Mouse (Mus musculus) lung, postnatal 10 days (tissue): Measurements from ENCODE around the gene Ylpm1.

ENCODE experiments used
- DNase-seq: peaks from one replicate; pipeline ENCODE4 v3.0.0; 2021

Gene Ylpm1

DNA sequence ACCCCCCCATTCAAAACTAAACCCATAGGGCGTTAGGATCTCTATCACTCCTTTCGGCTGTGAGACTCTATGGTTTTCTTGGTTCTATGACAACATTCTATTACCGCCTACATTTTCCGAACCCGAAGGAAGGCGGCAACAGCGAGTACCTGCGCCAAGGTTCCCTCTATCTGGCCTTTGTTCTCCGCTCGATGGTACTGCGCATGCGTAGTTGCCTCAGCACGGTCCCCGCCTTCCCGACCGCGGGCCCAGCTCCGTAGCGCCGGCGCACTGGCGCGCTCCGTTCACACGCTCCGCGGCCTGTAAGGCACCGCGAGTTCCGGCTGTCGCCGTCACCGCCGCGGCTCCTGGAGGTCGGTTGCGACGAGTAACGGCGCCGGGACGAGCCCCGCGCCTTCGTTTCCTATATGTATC, at the start of gene Ylpm1:
Ylpm1 (plus strand) TSS at position 239 of the 414 bp plus-strand sequence.
- peak; percentile 99 for DNase-seq

DNA sequence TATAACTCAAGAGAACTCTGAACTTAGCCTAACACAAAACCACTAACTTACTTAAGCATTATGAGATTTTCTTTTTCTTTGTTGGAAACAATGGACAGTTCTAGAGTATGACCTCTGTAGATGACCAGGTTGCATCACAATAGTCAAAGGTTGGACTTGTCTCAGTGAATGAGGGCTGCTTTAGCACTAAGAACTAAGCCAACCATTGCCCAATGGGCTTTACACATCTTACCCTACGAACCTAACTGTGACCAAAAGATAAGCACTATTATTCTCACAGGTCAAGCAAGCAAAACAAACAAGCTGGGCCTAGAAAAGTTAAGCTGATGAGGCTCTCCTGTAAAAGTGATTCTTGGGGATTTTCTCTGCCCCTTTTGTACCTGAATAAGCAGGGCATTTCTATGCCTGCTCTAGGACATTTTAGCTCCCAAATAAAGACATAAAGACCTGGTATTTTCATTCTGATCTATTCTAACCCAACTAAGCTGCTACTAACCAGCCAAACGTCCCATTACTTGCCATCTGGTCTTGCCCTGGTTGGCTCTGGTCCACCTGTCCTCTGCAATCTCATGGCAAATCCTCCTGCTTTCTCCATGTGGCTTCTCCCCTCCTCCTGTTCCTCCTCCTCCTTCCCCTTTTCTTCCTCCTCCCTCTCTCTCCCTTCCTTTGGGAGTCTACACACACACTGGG, 48.1 kb upstream of the Ylpm1 start:
- DNase-seq, result no peak

DNA sequence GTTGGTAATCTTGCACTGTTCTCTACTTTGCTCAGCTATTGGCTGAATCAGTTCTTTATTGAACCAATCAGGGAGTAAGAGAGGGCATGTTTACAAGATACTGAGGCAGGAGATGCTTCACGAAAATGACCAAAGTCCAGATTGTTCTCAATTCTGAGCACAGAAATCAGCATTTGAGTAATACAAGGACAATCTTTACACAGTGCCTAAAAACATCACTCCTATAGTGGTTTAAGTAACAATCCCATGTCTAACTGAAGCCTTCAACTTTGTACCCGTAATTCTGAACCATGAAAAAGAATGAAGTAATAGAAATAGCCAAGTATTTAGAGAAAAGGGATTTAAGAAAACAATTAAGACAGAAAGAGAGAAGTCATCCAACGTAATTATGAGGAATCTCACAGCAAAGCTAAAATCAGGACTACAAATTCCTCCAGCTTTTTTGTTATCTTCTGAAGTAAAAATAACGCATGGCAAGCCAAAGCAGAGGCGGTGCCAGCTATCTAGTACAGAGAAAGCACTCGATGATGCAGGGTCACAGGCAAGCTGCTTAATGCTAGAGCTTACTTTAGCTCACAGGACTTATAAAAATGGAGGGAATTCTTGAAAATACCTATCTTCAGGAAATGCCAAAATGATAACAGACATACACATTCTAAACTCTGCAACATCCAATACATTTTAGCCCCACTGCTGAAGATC, 47.4 kb upstream of the Ylpm1 start:
- no peak for DNase-seq

DNA sequence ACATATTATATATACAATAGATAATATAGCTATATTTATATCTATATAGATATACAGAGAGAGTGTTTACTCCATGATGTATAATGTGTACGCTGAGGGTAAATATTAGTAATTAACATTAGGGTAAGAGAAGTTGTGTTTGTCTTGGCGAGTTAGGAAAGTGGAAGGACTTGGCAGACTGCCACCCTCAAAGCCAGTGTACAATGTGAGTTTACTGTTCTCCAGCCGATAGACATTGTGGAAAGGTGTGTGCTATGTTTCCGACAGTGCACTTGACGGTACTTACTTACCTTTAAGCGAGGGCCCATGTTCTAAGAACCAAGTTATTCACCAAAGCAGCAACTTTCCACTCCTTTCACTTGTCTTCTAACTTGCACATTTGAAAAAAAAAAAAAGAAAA, 45.4 kb upstream of the Ylpm1 start:
- DNase-seq, result peak; percentile 38

DNA sequence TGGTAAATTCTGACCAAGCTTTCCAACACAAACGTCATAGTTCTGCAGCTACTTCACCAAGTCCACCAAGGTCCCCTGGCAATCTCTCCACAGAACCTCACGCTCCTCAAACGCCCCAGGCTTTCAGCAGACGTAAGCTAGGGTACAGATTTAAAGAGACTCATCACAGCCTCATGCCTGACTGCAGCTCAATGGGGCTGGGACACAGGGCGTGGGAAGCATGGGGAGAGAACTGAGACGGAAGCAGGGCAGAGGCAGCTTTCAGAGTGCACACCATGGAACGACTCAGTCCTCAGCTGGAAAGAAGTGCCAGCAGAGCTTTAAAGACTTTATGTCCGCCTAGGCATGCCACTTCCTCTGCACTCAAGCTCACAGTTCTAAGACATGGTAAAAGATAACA, 44.6 kb upstream of the Ylpm1 start:
- peak; percentile 21 for DNase-seq

DNA sequence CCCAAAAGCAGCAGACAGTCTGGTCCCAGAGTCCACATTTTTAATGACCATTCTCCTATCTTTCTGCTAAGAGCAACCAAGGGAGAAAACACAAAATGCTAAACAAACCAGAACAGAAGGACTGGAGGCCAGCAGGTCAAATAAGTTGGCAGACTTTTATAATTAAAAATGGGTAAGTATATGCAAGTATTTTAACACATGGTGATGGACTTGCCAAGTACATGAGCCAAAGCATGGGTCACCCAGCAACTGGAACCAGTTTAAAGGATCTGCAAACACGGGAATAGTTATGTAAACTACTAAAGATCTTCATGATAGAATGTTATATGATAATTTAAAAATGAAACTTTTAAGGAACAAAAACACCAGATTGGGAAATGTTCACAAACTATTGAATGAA, 43.8 kb upstream of the Ylpm1 start:
- DNase-seq, result peak; percentile 42

DNA sequence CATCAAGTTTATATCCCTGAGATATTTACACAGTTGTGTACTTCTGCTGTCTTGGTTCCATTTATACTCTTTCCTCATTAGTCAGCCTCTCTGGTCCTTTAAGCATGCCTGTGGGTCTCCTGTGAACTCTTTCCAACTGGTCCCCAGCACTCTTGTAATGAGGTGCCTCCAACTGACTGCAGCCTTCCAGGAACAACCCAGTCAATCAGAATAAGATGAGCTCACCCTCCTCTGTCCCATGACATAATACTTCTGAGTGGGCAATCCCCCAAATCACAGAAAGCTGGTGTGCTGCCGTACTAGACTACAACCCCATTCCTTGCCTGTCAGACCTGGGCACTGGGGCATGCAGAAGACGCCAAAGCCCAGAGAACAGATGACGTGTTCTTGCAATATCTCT, 39.8 kb upstream of the Ylpm1 start:
- DNase-seq, result peak; percentile 83

DNA sequence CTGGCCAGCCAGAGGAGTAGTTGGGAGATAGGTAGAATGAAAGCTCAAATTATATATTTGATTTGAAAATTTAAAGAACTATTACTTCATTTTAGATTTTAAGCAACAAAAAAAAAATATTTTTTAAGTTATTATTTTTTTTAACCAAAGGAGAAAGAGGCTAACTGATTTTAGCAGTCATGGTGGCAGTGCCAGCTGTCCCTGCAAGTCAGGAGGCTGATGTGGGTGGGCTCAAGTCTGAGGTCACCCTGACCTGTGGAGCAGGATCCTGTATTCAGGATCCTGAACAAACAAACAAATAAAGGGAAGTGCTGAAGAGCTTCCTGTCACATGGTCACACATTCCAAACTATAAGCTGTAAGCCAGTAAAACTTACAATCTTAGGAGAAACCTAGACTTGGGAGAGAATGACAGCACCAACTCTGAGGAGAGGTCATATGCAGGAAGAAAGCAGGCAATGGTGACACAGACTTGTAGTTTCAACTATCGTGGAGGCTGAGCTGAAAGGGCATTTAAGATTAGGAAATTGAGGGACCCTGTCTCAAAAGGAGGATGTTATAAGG, 37.2 kb upstream of the Ylpm1 start:
- DNase-seq, result no peak

DNA sequence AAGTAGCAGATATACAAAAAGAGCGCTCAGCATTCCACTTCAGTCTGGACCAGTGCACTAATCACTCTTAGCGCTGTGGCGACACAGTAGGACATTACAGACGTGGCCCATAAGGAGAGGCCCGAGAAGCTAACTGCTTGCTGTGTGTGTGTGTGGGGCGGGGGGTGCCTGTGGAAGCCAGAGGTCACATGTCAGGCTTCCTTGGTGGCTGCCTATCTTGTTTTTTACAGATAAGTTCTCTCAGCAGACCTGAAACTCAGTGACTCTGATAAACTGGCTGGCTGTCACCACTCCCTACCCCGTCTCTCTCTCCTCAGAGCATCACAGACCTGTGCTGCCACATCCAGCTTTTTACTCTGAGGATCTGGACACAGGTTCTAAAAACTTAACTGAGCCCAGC, 33.5 kb upstream of the Ylpm1 start:
- no peak for DNase-seq

DNA sequence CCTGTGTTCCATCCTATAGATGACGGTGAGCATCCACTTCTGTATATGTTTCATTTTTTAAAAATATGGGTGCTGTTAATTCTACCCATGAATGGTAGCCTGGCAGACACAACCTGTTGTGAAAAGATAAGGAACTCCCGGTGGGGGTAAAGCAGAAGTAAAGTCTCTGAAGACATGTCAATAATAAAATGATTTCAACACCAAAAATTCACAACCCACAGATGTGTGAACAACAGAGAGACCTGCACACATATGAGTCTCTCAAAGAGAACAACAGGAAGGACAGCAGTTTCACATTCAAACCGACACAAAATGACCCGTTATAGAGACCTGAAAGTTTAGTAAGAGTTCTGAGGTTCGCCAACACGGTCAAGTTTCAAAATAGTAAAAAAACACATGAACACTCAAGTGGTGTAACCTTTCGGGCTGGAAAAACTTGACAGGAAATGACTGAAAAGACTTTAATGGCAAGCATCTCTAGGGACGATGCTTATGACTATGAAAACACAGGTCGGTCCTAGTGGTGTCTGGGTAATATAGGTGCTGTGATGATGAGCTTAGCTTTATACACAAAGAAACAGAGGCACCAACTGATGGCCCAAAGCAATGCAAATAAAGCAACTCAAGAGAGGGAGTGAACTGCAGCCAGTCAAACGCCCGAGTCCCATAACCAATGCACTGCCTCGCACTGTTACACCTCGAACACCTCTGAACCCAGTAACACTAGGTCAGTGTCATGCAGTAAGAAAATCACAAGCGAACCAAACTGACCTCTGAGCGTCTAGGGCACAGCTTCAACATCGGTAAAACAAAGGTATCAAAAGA, 27.1 kb upstream of the Ylpm1 start:
- no peak for DNase-seq

DNA sequence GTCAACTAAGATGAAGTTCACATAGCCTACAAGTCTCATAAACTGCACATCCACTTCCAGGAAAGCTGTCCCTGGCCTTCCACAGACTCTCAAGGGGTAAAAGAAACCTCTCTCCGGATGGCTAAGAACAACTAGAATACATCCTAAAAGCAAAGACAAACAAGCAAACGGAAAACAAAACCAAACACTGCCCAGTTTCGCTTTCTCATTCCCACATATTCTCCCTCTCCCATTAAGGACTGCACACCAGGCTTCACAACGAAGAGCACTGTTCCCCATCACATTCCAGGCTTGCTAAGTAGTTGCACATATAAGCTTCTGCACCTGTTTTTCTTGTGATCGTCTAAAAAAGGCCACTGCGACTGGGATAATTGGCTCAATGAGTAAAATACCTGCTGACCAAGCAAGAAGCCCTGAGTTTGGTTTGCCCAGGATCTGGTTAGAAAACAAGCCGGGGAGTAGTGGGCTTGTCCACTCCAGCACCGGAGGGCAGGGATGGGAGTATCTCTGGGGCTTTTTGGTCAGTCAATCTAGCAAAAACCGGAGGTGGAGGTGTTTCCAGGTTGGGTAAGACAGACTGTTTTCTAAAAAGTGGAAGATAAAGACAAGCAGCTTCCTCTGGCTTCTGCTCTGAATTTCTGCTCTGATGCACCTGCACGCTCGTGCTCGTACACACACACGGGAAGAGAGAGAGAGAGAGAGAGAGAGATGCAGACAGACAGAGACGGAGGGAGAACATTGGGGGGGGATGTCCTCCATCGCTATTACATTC, 26.3 kb upstream of the Ylpm1 start:
- no peak for DNase-seq

DNA sequence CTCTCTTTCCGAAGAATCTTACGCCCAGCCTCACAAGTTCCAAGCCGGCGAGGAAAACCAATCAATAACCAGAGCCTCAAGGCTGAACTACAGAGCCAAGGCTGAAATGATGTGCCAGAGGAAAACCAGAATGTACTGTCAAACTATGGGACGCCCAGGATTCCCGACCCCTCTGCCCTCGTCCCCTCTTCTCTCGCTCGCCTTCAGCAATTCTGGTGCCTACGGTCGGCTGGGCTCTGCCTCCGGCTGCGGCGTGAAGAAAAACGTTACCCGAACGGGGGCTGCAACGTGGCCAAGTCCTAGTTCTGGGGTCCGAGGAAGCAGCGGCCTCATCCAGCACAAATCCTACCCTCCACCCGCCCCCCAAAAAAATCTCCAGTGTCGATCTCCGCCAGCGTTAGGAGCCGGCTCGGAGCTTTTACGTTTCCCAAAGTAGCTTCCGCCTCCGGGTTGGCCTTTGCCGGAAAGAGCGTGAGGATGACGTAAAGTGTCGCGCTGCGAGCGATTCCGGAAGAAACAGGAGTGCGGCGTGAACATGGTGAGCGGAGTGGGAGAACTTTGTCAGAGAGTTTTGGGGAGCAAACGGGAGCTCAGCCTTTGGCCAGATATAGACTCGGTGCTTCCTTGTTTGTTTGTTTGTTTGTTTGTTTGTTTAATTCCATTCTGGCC, 25.6 kb upstream of the Ylpm1 start, which contains the start of the genes Fcf1 and Arel1:
Fcf1 (plus strand) TSS at position 470 of the 669 bp plus-strand sequence.
Arel1 (minus strand) TSS at position 473 of the 669 bp plus-strand sequence.
- DNase-seq, result peak; percentile 94

DNA sequence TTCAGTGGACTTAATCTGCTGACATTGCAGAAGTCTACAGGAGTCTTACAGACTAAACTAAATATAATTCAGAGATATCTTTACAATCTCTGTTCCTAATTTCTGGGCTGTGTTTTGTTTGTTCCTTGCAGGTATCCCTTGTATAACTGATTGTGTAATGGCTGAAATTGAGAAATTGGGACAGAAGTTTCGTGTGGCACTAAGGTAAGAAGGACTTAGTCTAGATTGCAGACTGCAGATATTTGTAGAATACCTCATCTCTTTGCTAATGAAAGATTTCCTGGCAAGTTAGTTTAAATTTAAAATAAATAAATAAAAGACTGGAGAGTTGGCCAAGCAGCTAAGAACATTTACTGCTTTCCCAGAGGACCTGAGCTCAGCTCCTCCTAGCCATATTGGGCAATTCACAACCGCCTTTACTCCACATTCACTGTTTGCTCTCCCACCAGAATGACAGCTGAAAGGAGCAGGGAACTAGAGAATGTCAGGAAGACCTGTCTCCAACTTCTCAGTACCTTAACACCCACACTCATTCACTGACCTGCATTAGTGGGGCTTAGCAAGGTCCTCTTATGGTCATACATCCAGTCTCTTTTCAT, 16.8 kb upstream of the Ylpm1 start:
- no peak for DNase-seq

DNA sequence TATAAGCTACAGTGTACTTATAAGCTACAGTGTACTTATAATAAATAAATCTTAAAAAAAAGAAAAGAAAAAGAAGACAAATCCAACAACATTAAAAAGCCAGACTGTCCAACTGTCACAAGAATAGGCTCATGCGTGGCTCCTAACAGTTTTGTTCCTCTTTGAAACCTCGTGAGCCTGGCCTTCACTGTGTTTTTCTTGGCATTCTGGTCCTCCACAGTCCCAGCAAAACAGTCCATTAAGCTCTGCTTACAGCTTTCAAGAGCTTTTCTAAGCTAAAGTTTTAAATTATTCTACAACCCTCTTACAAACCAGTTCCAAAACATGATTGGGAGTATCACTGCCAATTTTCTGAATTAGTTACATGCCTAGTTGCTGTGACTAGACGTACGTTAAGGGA, 6.7 kb upstream of the Ylpm1 start:
- no peak for DNase-seq

DNA sequence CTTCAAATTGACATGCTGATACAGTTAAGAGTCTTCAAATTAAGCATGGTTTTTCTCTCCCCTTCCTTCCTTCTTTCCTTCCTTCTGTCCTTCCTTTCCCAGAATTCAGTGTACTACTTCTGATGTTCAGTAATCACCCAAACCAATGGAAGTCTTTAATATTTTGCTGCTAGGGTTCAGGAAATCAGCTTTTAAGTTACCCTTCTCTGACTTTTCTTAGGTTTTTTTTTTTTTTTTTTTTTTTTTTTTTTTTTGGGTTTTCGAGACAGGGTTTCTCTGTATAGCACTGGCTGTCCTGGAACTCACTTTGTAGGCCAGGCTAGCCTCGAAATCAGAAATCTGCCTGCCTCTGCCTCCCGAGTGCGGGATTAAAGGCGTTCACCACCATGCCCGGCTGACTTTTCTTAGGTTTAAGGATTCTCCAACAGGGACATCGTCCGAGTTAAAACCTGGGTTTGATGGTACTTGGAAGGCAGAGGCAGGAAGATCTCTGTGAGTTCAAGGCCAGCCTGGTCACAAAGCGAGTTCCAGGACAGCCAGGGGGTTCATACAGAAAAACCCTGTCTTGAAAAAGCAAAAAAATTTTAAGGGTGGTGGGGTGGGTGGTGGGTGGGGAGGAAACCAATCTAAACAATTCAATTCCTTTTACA, 884 bp upstream of the Ylpm1 start:
- no peak for DNase-seq

DNA sequence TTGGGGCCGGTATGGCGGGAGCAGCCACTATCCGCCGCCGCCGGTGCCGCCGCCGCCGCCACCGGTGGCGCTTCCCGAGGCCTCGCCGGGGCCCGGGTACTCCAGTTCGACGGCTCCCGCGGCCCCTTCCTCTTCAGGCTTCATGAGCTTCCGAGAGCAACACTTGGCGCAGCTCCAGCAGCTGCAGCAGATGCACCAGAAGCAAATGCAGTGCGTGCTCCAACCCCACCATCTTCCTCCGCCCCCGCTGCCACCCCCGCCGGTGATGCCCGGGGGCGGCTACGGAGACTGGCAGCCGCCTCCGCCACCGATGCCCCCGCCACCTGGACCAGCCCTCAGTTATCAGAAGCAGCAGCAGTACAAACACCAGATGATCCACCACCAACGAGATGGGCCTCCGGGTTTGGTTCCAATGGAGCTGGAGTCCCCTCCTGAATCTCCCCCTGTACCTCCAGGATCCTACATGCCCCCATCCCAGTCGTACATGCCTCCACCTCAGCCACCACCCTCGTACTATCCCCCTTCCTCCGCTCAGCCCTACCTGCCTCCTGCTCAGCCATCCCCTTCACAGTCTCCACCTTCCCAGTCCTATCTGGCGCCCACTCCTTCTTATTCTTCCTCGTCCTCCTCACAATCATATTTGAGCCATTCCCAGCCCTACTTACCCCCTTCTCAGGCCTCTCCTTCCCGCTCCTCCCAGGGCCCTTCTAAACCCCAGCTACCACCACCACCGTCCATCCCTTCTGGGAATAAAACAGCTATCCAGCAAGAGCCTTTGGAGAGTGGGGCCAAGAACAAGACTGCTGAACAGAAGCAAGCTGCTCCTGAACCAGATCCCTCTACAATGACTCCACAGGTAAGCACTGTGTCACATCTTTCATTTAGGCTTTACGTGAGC, 629 bp downstream of the Ylpm1 start:
- DNase-seq, result peak; percentile 57

DNA sequence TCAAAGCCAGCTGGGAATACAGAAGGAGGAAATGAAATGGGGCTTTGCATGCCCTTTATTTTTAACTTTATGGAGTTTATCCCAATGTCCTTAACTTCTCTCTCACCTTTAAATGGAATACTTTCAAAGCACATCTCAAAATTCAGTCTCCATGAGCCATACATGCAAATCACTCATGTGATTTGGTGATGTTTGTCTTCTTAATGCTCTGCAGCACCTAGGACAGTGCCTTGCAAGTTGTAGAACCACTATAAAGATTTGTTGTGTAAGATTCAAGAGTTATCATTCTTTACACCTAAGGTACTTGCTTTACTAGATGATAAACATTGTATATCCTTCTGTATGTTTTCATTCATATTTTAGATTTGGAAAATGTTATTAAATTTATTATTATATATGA, 2.9 kb downstream of the Ylpm1 start:
- no peak for DNase-seq

DNA sequence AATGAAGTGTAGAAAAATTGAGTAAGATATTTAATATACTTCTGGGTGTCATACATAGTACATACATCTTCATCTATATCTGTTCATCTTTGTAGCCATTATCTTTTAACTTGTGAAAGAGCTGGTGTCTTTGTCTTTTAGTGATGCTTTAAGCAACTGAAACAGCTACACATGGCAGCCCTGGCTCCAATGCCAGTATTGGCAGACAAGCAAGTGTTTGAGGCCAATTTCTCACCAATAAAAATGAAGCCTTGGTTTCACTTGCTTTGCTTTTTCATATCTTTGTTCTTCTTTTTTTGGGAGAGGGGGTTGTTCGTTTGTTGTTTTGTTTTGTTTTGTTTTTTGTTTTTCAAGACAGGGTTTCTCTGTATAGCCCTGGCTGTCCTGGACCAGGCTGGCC, 10.1 kb downstream of the Ylpm1 start:
- no peak for DNase-seq

DNA sequence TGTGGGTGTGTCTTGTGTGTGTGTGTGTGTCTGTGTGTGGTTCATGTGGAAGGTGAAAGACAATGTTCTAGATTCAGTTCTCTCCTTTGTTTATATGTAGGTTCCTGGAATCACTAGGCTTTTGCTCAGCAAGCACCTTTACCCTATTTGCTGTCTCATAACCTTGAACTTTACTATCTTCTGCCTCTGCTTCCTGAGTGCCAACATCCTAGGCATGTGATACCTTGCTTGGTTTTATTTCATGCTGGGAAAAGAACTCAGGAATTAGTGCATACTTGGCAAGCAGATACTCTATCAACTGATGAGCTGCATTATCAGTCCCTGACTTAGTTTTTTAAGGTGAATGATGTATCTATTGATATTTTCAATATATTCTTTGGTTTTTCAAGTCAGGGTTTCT, 10.9 kb downstream of the Ylpm1 start:
- DNase-seq, result no peak

DNA sequence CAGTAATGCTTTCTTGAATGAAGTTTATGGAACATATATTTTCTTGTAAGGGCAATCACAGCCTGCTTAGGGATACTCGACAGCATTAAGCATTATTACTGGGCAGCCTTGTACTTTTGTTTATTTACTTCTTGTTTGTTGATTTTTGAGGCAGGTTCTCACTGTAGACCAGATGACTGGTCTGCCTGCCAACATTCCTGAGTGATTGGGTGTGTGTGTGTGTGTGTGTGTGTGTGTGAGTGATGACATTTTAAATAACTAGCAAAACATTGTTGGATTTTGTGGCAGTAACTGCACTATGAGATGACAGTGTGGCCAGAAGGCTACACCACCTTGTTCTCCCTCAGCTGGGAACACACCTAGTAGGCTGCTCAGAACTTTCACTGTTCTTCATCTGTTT, 13.7 kb downstream of the Ylpm1 start:
- DNase-seq, result peak; percentile 44
